Mouse (Mus musculus) testis, adult 2 months (tissue): ENCODE measurements at regions not wholly inside any gene's neighbourhood (a gene's known extent, or its start where the extent isn't known, plus 50 kb on each side); places are given as distances from the start of the nearest gene placed in this dataset.

Experiments
- CTCF ChIP-seq: fragments of 200-500 bp; IDR thresholded peaks from 2 replicates; pipeline ENCODE4 v1.5.1; 2012; ENCODE audit warnings: low read depth, mild to moderate bottlenecking, inconsistent platforms, low read length, moderate library complexity; ENCODE audit not compliant: control insufficient read depth, insufficient read depth, insufficient replicate concordance
- POLR2A ChIP-seq: fragments of 200-500 bp; IDR thresholded peaks from 2 replicates; pipeline ENCODE4 v1.6.1; 2012; ENCODE audit warnings: low read depth, mild to moderate bottlenecking, inconsistent platforms, low read length, moderate library complexity; ENCODE audit not compliant: control insufficient read depth

GRCm38 (mm10) chr1:79984721-79985120 is 123.7 kb upstream of the Serpine2 start:
- no peak for TF ChIP-seq POLR2A
- no peak for TF ChIP-seq CTCF
